8 mouse cellular contexts compared by ENCODE assay signal in the genomic region with DNA sequence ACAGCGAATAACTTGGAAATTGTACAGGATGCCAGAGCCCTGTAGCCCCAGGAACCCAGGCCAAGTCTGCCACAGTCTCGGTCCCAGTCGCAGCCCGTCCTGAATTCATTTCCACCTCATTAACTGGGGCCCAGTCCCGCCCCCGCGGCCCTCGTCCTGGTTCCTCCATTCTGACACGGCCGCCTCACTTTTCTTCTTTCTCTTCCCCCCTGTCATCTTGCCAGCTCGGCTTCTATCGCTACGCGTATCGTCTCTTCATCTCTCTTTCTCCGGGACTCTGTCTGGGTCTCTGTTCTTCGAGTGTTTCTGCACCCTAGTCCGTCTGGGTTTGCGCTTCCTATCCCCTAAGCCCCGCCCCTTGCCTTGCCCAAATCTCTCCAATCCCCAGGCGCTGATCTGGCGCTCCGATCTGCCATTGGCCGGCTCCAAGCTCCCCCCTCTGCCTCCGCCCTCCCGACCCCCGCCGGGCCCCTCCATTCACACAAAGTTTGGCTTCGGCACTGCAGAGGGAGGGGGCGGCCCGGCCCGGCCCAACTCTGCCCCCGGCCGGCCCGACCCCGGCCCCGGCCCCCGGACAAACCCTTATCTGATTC. TPM values are rescaled to one million over a fixed set of nuclear protein-coding genes. Genes with fewer than 3 reads are reported as not detected.
DNase-seq lines count a peak whose midpoint lies in the region; ATAC-seq and TF ChIP-seq lines count a peak whose summit lies in the region.

A gene (plus strand): TSS at position 482 of the 593 bp plus-strand sequence.

- 1% methylated on average over 37 of the region's 38 CpGs for WGBS in forebrain, embryonic 11.5 days
- WGBS in heart, embryonic 16.5 days, result 2% methylated on average over 38 of the region's 38 CpGs
- 3% methylated on average over 38 of the region's 38 CpGs for WGBS in liver, embryonic 14.5 days (ENCODE audit: insufficient replicate concordance)

- TF ChIP-seq CTCF in ES-Bruce4 (IDR thresholded peaks at IDR 0.05; ENCODE audit: low read depth, low read length), result no peak
- TF ChIP-seq CTCF in liver, embryonic 14.5 days (IDR thresholded peaks at IDR 0.05; ENCODE audit: low read depth), result no peak
- TF ChIP-seq CTCF in testis, adult 2 months (IDR thresholded peaks at IDR 0.05; ENCODE audit: control insufficient read depth, insufficient read depth, insufficient replicate concordance, low read depth, low read length), result no peak

- H3K4me1 ChIP-seq in ES-Bruce4 (ENCODE audit: control insufficient read depth, insufficient read depth, low read length), result no peaks in the 10 kb centered on the region
- no peaks in the 10 kb centered on the region for H3K4me1 ChIP-seq in brown adipose tissue, adult 24 weeks (ENCODE audit: control insufficient read depth, insufficient read depth, insufficient read length, low read length)
- peaks cover 12% of the 10 kb centered on the region; the same call in 1 of the 2 replicates for H3K4me1 ChIP-seq in forebrain, embryonic 11.5 days (replicated peaks; ENCODE audit: control insufficient read depth, insufficient read depth, low read length)
- peaks cover 11% of the 10 kb centered on the region for H3K4me1 ChIP-seq in heart, embryonic 16.5 days (ENCODE audit: control insufficient read depth, insufficient read depth, low read length)
- H3K4me1 ChIP-seq in liver, embryonic 14.5 days (replicated peaks; ENCODE audit: control insufficient read depth in 2 of 2, insufficient read depth in 2 of 2, low read length in 1 of 2), result no peaks in the 10 kb centered on the region
- H3K4me1 ChIP-seq in testis, adult 2 months (ENCODE audit: control insufficient read depth, insufficient read depth, low read length), result peaks cover 5% of the 10 kb centered on the region

- no peak for TF ChIP-seq EP300 in ES-Bruce4 (IDR thresholded peaks at IDR 0.05; ENCODE audit: insufficient read depth, low read depth, low read length)
- TF ChIP-seq EP300 in liver, embryonic 14.5 days (IDR thresholded peaks at IDR 0.05; ENCODE audit: low read depth), result no peak

- peaks cover 7% of the 10 kb centered on the region for H3K27me3 ChIP-seq in ES-Bruce4 (ENCODE audit: control insufficient read depth, insufficient read depth, low read length, poor library complexity, severe bottlenecking)
- H3K27me3 ChIP-seq in forebrain, embryonic 11.5 days (ENCODE audit: control insufficient read depth, insufficient read depth, low read length), result peaks cover 3% of the 10 kb centered on the region
- peaks cover 43% of the 10 kb centered on the region for H3K27me3 ChIP-seq in heart, embryonic 16.5 days (ENCODE audit: control insufficient read depth, insufficient read depth, low read length)
- H3K27me3 ChIP-seq in liver, embryonic 14.5 days (ENCODE audit: control insufficient read depth, insufficient read depth, low read length), result peaks cover 32% of the 10 kb centered on the region
- peaks cover 3% of the 10 kb centered on the region; the same call in 1 of the 2 replicates for H3K27me3 ChIP-seq in testis, adult 2 months (ENCODE audit: control insufficient read depth, insufficient read depth, low read length)

- peak; percentile 98 for ATAC-seq in forebrain, embryonic 11.5 days (replicated peaks; ENCODE audit: low FRiP score)
- peak; percentile 73 for ATAC-seq in heart, embryonic 16.5 days (replicated peaks; ENCODE audit: extremely low read depth, insufficient read depth, low FRiP score)
- ATAC-seq in liver, embryonic 14.5 days (ENCODE audit: insufficient read depth), result peak; percentile 76

- H3K9ac ChIP-seq in ES-Bruce4 (ENCODE audit: low read depth, poor library complexity, severe bottlenecking), result peak within 1 kb of the TSS; percentile 44; the same call in 1 of the 2 replicates
- peak within 1 kb of the TSS; percentile 61 for H3K9ac ChIP-seq in forebrain, embryonic 11.5 days (ENCODE audit: low read length)
- H3K9ac ChIP-seq in heart, embryonic 16.5 days (ENCODE audit: low read length), result no peak within 1 kb of the TSS
- no peak within 1 kb of the TSS for H3K9ac ChIP-seq in liver, embryonic 14.5 days (replicated peaks)

- DNase-seq in forebrain, embryonic 11.5 days (ENCODE audit: low spot score), result peak; percentile 91
- DNase-seq in kidney, postnatal 14 days, result peak; percentile 88
- peak; percentile 31 to 35 (median 33) for DNase-seq in liver, embryonic 14.5 days (ENCODE audit: low read depth in 3 of 3, low spot score in 3 of 3)
- peak; percentile 82 for DNase-seq in neural tube, embryonic 10.5 days (ENCODE audit: extremely low spot score, low spot score)

- no peaks in the 10 kb centered on the region for H3K36me3 ChIP-seq in ES-Bruce4 (ENCODE audit: control insufficient read depth, insufficient read depth, low read length, poor library complexity, severe bottlenecking)
- no peaks in the 10 kb centered on the region for H3K36me3 ChIP-seq in forebrain, embryonic 11.5 days (ENCODE audit: control insufficient read depth, insufficient read depth, low read length)
- no peaks in the 10 kb centered on the region for H3K36me3 ChIP-seq in heart, embryonic 16.5 days (ENCODE audit: control insufficient read depth, insufficient read depth)
- H3K36me3 ChIP-seq in liver, embryonic 14.5 days (replicated peaks; ENCODE audit: control insufficient read depth, insufficient read depth, low read depth), result no peaks in the 10 kb centered on the region
- H3K36me3 ChIP-seq in testis, adult 2 months (ENCODE audit: control insufficient read depth, insufficient read depth, low read length), result no peaks in the 10 kb centered on the region

- H3K9me3 ChIP-seq in ES-Bruce4 (replicated peaks; ENCODE audit: control insufficient read depth, insufficient read depth, low read length, poor library complexity, severe bottlenecking), result no peaks in the 10 kb centered on the region; the same call in 1 of the 2 replicates
- no peaks in the 10 kb centered on the region for H3K9me3 ChIP-seq in forebrain, embryonic 11.5 days (ENCODE audit: control insufficient read depth, low read length)
- no peaks in the 10 kb centered on the region for H3K9me3 ChIP-seq in heart, embryonic 16.5 days (replicated peaks; ENCODE audit: control insufficient read depth, low read length)
- H3K9me3 ChIP-seq in liver, embryonic 14.5 days (ENCODE audit: control insufficient read depth, low read length), result no peaks in the 10 kb centered on the region

- H3K4me2 ChIP-seq in forebrain, embryonic 11.5 days (ENCODE audit: low read depth, low read length, severe bottlenecking), result peak within 1 kb of the TSS; percentile 66
- H3K4me2 ChIP-seq in heart, embryonic 16.5 days (ENCODE audit: low read depth, low read length), result peak within 1 kb of the TSS; percentile 86
- H3K4me2 ChIP-seq in liver, embryonic 14.5 days (ENCODE audit: low read depth), result peak within 1 kb of the TSS; percentile 59

- peak; percentile 16 for TF ChIP-seq POLR2A in ES-Bruce4 (IDR thresholded peaks at IDR 0.05; ENCODE audit: insufficient read depth, low read length)
- TF ChIP-seq POLR2A in testis, adult 2 months (IDR thresholded peaks at IDR 0.05; ENCODE audit: control insufficient read depth, low read depth, low read length), result no peak

- H3K27ac ChIP-seq in ES-Bruce4 (ENCODE audit: insufficient read depth, low read length), result no peak within 1 kb of the TSS
- H3K27ac ChIP-seq in brown adipose tissue, adult 24 weeks (replicated peaks; ENCODE audit: low read depth, low read length), result no peak within 1 kb of the TSS
- no peak within 1 kb of the TSS for H3K27ac ChIP-seq in forebrain, embryonic 11.5 days (ENCODE audit: low read depth, low read length)
- H3K27ac ChIP-seq in heart, embryonic 16.5 days (ENCODE audit: low read length), result no peak within 1 kb of the TSS
- no peak within 1 kb of the TSS for H3K27ac ChIP-seq in liver, embryonic 14.5 days
- H3K27ac ChIP-seq in testis, adult 2 months (ENCODE audit: control insufficient read depth, insufficient read depth, low read depth, low read length), result no peak within 1 kb of the TSS

- peak within 1 kb of the TSS; percentile 81 for H3K4me3 ChIP-seq in ES-Bruce4 (ENCODE audit: low read depth, low read length)
- peak within 1 kb of the TSS; percentile 28 for H3K4me3 ChIP-seq in brown adipose tissue, adult 24 weeks (ENCODE audit: insufficient read depth, low read depth, low read length)
- peak within 1 kb of the TSS; percentile 49 for H3K4me3 ChIP-seq in forebrain, embryonic 11.5 days (ENCODE audit: low read depth, low read length)
- H3K4me3 ChIP-seq in heart, embryonic 16.5 days (ENCODE audit: low read length), result peak within 1 kb of the TSS; percentile 55
- peak within 1 kb of the TSS; percentile 33 to 38 for H3K4me3 ChIP-seq in liver, embryonic 14.5 days (ENCODE audit: insufficient read depth in 1 of 2, low read depth in 2 of 2, low read length in 2 of 2)
- peak within 1 kb of the TSS; percentile 61 for H3K4me3 ChIP-seq in testis, adult 2 months (ENCODE audit: control insufficient read depth, low read depth, low read length)

RNA-seq across cellular contexts. Expression of the gene that starts here (rescaled TPM):
- polyA plus RNA-seq in ES-Bruce4 (2011; ENCODE audit: insufficient read depth, insufficient read length, low read depth, missing spikeins), result 1.0 and 1.3 TPM in 2 replicates
- not detected in 2 replicates for polyA plus RNA-seq in brown adipose tissue, adult 24 weeks (2012; ENCODE audit: insufficient read depth, insufficient read length, missing spikeins)
- polyA plus RNA-seq in forebrain, embryonic 11.5 days (2014; fragmentation: Nextera tagmentation; extraction: Ambion mirVana), result 0.69 and 0.73 TPM in 2 replicates
- 0.04 and 0.05 TPM in 2 replicates for polyA plus RNA-seq in heart, embryonic 16.5 days (2015; fragmentation: Nextera tagmentation; extraction: Ambion mirVana)
- 0.17 and 0.18 TPM in 2 replicates for polyA plus RNA-seq in liver, embryonic 14.5 days (2012; rRNA removed)
- polyA plus RNA-seq in liver, embryonic 14.5 days (2014; fragmentation: Nextera tagmentation; extraction: Ambion mirVana), result 0.04 and 0.08 TPM in 2 replicates
- 0.06 TPM in 2 replicates for polyA plus RNA-seq in testis, adult 2 months (2012; rRNA removed)

Comparison
In these comparisons a context has a peak if more than half of its experiments do, and no peak if none do; other contexts are left out.
1. Peak in DNase-seq, ATAC-seq, H3K4me3 ChIP-seq, H3K9ac ChIP-seq and H3K4me2 ChIP-seq in forebrain, embryonic 11.5 days; RNA of the gene not detected or under 1 TPM.
2. Peak in ATAC-seq, H3K4me3 ChIP-seq and H3K4me2 ChIP-seq in heart, embryonic 16.5 days; RNA of the gene not detected or under 1 TPM.
3. Peak in DNase-seq, ATAC-seq, H3K4me3 ChIP-seq and H3K4me2 ChIP-seq in liver, embryonic 14.5 days; RNA of the gene not detected or under 1 TPM.
4. H3K4me3 ChIP-seq: peak in every context shown above with its lines; median percentile 81 in ES-Bruce4; 61 in testis, adult 2 months; 55 in heart, embryonic 16.5 days; 49 in forebrain, embryonic 11.5 days; 36 in liver, embryonic 14.5 days; 28 in brown adipose tissue, adult 24 weeks.
5. DNase-seq: peak in every context shown above with its lines; median percentile 91 in forebrain, embryonic 11.5 days; 88 in kidney, postnatal 14 days; 82 in neural tube, embryonic 10.5 days; 33 in liver, embryonic 14.5 days.